In the genomic region with DNA sequence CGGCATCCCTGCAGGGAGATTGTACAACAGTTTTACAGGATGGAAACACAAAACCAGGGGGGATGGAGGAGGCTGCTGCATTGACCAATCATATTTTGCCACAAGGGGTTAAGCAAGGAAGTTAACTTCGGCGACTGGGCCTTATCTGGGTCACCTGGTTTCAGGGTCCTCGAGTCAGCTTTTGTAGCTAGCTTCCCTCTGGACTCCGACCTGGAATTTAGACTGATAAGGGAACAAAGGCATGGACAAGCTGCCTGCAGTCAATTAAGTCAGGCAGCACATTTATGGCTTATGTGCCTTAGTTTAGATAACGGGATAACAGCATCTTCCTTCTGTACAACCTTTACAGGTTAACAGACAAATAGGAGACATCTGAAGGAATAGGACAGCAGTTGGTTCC, we compare ENCODE assay signal across 24 mouse cellular contexts.
DNase-seq lines count a peak whose midpoint lies in the region; ATAC-seq and TF ChIP-seq lines count a peak whose summit lies in the region.
"Had no signal": no experiment of that assay in that cellular context is flagged by ENCODE, and none has a peak within 500 bp of the region (broad histone marks: within the 10 kb centered on the region; RNA-seq: fewer than 3 reads in every experiment).

No protein-coding gene starts in this region.

- WGBS in intestine, embryonic 15.5 days, result 43% methylated on average over 6 of the region's 6 CpGs
- WGBS in intestine, postnatal 0 days, result 29% methylated on average over 6 of the region's 6 CpGs
- 53% methylated on average over 6 of the region's 6 CpGs for WGBS in stomach, embryonic 15.5 days
- WGBS in kidney, embryonic 14.5 days, result 85% methylated on average over 6 of the region's 6 CpGs

- no peak overlapping the region for H3K4me3 ChIP-seq in intestine, embryonic 15.5 days (replicated peaks)
- H3K4me3 ChIP-seq in intestine, postnatal 0 days (ENCODE audit: low read depth, low read length), result no peak overlapping the region
- H3K4me3 ChIP-seq in stomach, embryonic 15.5 days (replicated peaks), result no peak overlapping the region
- no peak overlapping the region for H3K4me3 ChIP-seq in kidney, embryonic 14.5 days (ENCODE audit: low read length)
- H3K4me3 ChIP-seq: embryonic facial prominence, embryonic 13.5 days; embryonic facial prominence, embryonic 15.5 days; erythroblast, embryonic 14.5 days; forebrain, embryonic 10.5 days; forebrain, embryonic 12.5 days had no signal

- DNase-seq in yolk sac, embryonic 10.5 days (ENCODE audit: low spot score), result peak; percentile 59
- DNase-seq in left cerebral cortex, postnatal 25 days (ENCODE audit: low spot score in 2 of 2), result no peak
- DNase-seq in frontal cortex, postnatal 25 days (ENCODE audit: low spot score in 2 of 2), result no peak
- DNase-seq: adrenal gland, adult 2 months; adrenal gland, postnatal 10 days; adrenal gland, postnatal 25 days; cerebellum, adult 11 months; cerebellum, adult 18-20 months; cerebellum, adult 8-10 months; cerebellum, adult 9-11 months; cerebellum, postnatal 14 days; cerebellum, postnatal 36 days; embryo, embryonic 11 days had no signal

- no peak overlapping the region for H3K9ac ChIP-seq in intestine, embryonic 15.5 days
- H3K9ac ChIP-seq in intestine, postnatal 0 days (ENCODE audit: low read depth, low read length), result no peak overlapping the region
- no peak overlapping the region for H3K9ac ChIP-seq in stomach, embryonic 15.5 days
- no peak overlapping the region for H3K9ac ChIP-seq in kidney, embryonic 14.5 days (ENCODE audit: low read depth, low read length)
- H3K9ac ChIP-seq: embryonic facial prominence, embryonic 13.5 days; embryonic facial prominence, embryonic 15.5 days; forebrain, embryonic 12.5 days had no signal

- intact Hi-C loops in left cerebral cortex, postnatal 25 days (cut with DNase I), result no loop called here

- H3K9me3 ChIP-seq in intestine, embryonic 15.5 days, result no peaks in the 10 kb centered on the region
- H3K9me3 ChIP-seq in intestine, postnatal 0 days (ENCODE audit: control insufficient read depth), result no peaks in the 10 kb centered on the region
- H3K9me3 ChIP-seq in stomach, embryonic 15.5 days, result no peaks in the 10 kb centered on the region
- H3K9me3 ChIP-seq in kidney, embryonic 14.5 days (ENCODE audit: control insufficient read depth, low read length), result 0 out of 2 replicates have a peak, but pooled peaks cover 3% of the 10 kb centered on the region
- H3K9me3 ChIP-seq: embryonic facial prominence, embryonic 13.5 days; embryonic facial prominence, embryonic 15.5 days; forebrain, embryonic 10.5 days; forebrain, embryonic 12.5 days had no signal

- H3K4me2 ChIP-seq in intestine, embryonic 15.5 days (replicated peaks), result no peak overlapping the region
- H3K4me2 ChIP-seq in intestine, postnatal 0 days (replicated peaks; ENCODE audit: low read depth), result no peak overlapping the region
- H3K4me2 ChIP-seq in stomach, embryonic 15.5 days, result no peak overlapping the region
- H3K4me2 ChIP-seq in kidney, embryonic 14.5 days (replicated peaks; ENCODE audit: low read depth, low read length), result no peak overlapping the region
- H3K4me2 ChIP-seq: embryonic facial prominence, embryonic 13.5 days; embryonic facial prominence, embryonic 15.5 days; forebrain, embryonic 12.5 days had no signal

- H3K27ac ChIP-seq in intestine, embryonic 15.5 days, result no peak overlapping the region
- H3K27ac ChIP-seq in intestine, postnatal 0 days (ENCODE audit: low read depth, low read length), result no peak overlapping the region
- no peak overlapping the region for H3K27ac ChIP-seq in stomach, embryonic 15.5 days
- no peak overlapping the region for H3K27ac ChIP-seq in kidney, embryonic 14.5 days (ENCODE audit: low read depth, low read length)
- H3K27ac ChIP-seq: embryonic facial prominence, embryonic 13.5 days; embryonic facial prominence, embryonic 15.5 days; forebrain, embryonic 10.5 days; forebrain, embryonic 12.5 days had no signal

- H3K4me1 ChIP-seq in intestine, embryonic 15.5 days (replicated peaks), result peaks cover 12% of the 10 kb centered on the region
- peaks cover 8% of the 10 kb centered on the region; the same call in 1 of the 2 replicates for H3K4me1 ChIP-seq in intestine, postnatal 0 days (replicated peaks; ENCODE audit: control insufficient read depth, insufficient read depth, low read length)
- 0 out of 2 replicates have a peak, but pooled peaks cover 4% of the 10 kb centered on the region for H3K4me1 ChIP-seq in stomach, embryonic 15.5 days
- no peaks in the 10 kb centered on the region for H3K4me1 ChIP-seq in kidney, embryonic 14.5 days (ENCODE audit: control insufficient read depth, insufficient read depth, low read length)

- ATAC-seq in intestine, embryonic 15.5 days, result peak; percentile 89
- peak; percentile 91 for ATAC-seq in intestine, postnatal 0 days
- peak; percentile 54 for ATAC-seq in stomach, embryonic 15.5 days (ENCODE audit: insufficient read depth, low FRiP score, low read depth)
- ATAC-seq in kidney, embryonic 14.5 days (ENCODE audit: low FRiP score, low TSS enrichment), result no peak
- ATAC-seq in megakaryocyte-erythroid progenitor cell, adult 5-6 weeks (replicated peaks; ENCODE audit: low FRiP score, low TSS enrichment, poor library complexity, severe bottlenecking), result no peak
- ATAC-seq: forebrain, embryonic 14.5 days had no signal

- no peaks in the 10 kb centered on the region for H3K36me3 ChIP-seq in intestine, embryonic 15.5 days
- H3K36me3 ChIP-seq in intestine, postnatal 0 days (ENCODE audit: control insufficient read depth, insufficient read depth), result no peaks in the 10 kb centered on the region; the same call in 1 of the 2 replicates
- no peaks in the 10 kb centered on the region for H3K36me3 ChIP-seq in stomach, embryonic 15.5 days
- no peaks in the 10 kb centered on the region for H3K36me3 ChIP-seq in kidney, embryonic 14.5 days (ENCODE audit: control insufficient read depth, insufficient read depth, low read length)
- H3K36me3 ChIP-seq: embryonic facial prominence, embryonic 13.5 days; embryonic facial prominence, embryonic 15.5 days; forebrain, embryonic 10.5 days; forebrain, embryonic 12.5 days had no signal

- H3K27me3 ChIP-seq in intestine, embryonic 15.5 days (replicated peaks), result no peaks in the 10 kb centered on the region
- no peaks in the 10 kb centered on the region for H3K27me3 ChIP-seq in intestine, postnatal 0 days (replicated peaks; ENCODE audit: control insufficient read depth, insufficient read depth, low read length)
- no peaks in the 10 kb centered on the region for H3K27me3 ChIP-seq in stomach, embryonic 15.5 days (replicated peaks)
- H3K27me3 ChIP-seq in kidney, embryonic 14.5 days (ENCODE audit: control insufficient read depth, insufficient read depth, low read length), result no peaks in the 10 kb centered on the region
- H3K27me3 ChIP-seq: embryonic facial prominence, embryonic 15.5 days; forebrain, embryonic 12.5 days had no signal

- no peak for TF ChIP-seq CTCF in intestine, postnatal 0 days (IDR thresholded peaks at IDR 0.05; ENCODE audit: low read depth)

Comparison
In these comparisons a context has a peak if more than half of its experiments do, and no peak if none do; other contexts are left out.
1. ATAC-seq: peak in intestine, embryonic 15.5 days (single experiment), intestine, postnatal 0 days (single experiment) and stomach, embryonic 15.5 days (single experiment); none in kidney, embryonic 14.5 days (single experiment) and megakaryocyte-erythroid progenitor cell, adult 5-6 weeks (single experiment).